Mouse (Mus musculus) spleen, postnatal 36 days (tissue): ENCODE results near the gene Ap1s3.
A peak's percentile ranks its signal among the peaks of the same experiment; 100 is the strongest.

Experiments used
- DNase-seq, 2 experiments: peaks; one replicate each; pipeline ENCODE4 v3.0.0; 2022; ENCODE audit warnings: low spot score in 2 of 2, mixed read lengths in 1 of 2

Ap1s3 gene

DNA sequence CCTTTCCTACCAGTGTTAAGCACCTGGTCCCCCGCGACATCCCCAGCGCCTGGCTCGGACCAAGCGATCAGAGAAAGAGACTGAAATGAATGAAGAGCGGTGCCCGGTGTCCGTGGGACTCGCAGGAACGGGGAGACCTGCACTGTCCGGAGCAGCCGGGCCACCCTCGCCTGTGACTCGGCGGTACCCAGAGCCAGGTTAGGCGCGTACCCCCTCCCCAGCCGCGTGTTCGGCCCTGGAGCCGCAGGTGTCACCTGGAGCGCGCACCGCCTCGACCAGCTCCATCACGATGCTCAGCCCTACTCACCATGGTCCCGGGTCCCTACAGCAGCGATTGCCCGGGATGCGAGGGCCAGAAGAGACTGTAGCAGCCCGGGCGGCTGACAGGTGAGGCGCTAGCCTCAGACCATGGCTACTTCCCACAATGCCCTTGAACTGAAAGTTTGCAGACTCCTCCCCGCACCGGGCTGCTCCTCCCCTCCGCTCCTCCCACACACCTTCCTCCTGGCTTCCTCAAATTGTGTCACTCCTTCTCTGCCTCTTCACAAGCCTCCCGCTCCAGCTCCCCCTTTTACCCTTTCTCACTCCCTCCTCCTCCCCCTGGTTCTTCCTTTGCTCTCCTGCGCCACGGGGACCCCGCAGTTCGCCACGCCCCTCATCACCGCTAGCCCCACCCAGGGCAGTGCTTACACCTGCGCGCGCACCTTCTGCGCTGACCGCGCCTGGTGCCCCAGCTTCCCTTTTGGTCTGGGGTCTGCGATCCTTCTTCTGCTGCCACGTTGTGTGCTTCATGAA is at the start of gene Ap1s3:
Gene Ap1s3, minus strand, starts transcription at position 430 of the 795 bp plus-strand sequence.
- peak; percentile 82 to 85 for DNase-seq

GRCm38 (mm10) chr1:79714152-79714923 is 42.6 kb upstream of the Ap1s3 start:
- DNase-seq: no peak

DNA sequence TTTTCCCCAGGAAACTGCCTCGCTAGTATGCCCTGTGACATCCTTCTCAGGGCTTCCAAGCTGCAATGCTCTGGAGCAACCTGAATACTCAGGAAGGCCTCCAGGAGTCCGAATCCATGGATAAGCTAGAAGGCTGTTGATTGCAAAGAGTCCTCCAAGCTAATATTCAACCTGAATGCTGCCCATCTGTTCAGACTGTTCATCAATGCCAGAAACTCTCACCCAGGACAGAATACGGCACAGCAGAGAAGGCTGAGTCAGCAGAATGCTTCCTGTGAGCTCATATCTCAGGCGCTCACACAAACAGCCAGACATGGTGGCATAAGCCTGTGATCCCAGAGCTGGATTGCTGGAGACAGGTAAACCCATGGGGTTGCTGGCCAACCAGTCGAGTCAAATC is 41.3 kb upstream of the Ap1s3 start:
- no peak for DNase-seq

- peak; percentile 32 to 34 for DNase-seq
These were observed 39.7 kb upstream of the Ap1s3 start for GRCm38 (mm10) chr1:79711147-79712126.

GRCm38 (mm10) chr1:79710678-79711077 is 38.9 kb upstream of the Ap1s3 start:
- DNase-seq: no peak

DNA sequence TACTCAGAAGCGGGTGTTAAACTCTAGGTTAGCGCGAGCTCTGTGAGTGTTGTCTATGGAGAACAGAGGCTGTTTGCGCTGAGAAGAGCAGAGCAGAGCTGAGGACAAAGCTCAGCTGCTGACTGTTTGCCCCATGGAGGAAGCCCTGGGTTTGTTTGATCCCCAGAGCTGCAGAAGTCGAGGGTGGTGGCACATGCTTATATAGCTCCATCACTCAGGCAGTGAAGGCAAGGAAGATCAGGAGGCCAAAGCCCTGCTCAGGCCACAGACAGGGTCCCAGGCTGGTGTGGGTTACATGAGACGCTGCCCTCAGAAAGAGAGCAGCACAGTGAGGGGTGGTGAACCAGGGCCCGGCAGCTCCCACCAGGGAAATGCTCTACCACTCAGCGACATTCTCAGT is 38.4 kb upstream of the Ap1s3 start:
- no peak for DNase-seq

- DNase-seq: no peak
These were observed 35.6 kb upstream of the Ap1s3 start for GRCm38 (mm10) chr1:79707383-79707782.

DNA sequence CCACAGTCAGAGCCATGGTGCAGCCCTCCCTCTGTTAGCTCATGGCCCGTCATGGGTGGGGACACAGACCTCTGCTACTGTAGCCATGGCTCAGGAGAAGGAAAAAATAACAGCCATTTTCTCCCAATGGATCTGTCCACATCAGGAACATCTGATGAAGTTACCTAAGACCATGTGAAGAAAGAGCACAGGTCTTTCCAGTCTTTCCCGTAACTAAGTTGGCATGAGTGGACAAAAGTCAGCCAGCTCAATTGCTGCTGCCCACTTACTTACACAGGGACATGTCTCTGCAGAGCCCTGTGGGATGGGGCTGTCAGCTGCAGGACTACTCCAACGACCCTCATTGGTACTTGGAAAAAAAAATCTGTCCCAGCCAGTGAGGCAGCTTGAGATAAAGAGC is 34.9 kb upstream of the Ap1s3 start:
- no peak for DNase-seq

DNA sequence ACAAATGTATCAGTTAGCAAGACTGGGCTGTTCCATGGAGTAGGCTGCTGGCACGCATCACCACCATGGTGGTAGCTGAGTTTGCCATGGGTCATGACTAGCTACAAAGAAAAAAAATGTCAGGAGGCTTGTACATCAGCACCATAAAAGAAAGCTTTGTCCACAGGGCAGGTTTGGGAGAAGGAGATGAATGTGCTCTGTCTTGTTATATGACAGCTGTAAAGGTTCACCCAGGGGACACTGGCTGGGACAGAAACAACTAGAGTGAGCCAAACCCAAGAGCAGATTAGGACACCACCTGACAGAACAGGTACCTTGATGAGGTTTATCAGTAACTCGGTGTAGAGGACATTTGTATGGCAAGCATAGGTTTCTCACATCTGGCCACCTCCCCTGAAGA is 32.9 kb upstream of the Ap1s3 start:
- no peak for DNase-seq

GRCm38 (mm10) chr1:79703520-79703919 is 31.7 kb upstream of the Ap1s3 start:
- DNase-seq: no peak

DNA sequence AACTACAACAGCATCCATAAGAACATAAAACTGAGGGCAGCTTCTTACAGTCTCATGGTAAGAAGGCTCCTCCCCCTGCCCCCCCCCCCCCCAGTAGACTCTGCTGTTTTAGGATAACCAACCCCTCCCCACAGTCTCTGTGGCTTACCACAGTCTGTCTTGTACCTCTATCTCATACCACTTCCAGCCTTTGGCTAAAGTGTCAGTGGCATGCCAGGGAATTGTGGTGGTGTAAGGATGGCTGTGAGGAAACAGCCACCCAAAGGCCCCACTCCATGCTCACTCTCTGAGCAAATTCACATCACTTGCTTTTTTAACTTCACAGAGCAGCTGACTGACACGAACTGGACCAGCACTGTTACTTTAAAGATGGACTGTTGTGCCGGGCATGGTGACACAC is 26.7 kb upstream of the Ap1s3 start:
- no peak for DNase-seq

DNA sequence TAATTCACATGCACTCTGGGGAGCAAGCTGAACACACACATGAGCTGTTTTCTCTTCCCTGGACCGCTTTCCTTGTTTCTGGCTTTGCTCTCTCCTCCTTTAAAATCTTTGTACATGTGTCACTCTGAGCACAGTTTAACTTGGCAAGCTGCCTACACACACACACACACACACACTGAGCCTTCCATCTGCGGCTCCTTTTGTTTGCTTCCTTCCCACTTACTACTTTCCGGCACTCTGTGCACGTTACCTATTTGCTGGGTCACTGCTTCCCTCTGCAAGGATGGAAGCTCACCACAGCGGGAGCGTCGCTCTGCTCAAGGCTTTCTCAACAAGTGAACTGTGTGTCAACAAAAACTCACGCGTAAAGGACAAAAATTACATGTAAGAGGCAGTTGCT is 25.6 kb upstream of the Ap1s3 start:
- DNase-seq: no peak

DNA sequence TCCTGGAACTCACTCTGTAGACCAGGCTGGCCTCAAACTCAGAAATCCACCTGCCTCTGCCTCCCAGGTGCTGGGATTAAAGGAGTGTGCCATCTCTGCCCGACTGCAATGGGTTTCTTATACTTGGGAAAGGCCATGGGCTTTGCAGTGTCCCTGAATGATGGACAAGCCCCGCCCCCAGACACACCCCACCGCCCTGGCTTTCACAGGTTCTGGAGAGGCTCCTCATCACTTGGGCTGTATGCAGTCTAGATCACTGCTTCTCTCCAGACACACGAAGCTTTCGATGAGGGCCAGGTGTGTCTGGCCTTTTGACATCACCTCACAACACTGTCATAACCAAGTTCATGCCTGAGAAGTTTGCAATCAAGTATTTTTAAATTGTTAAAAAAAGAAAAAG is 25.2 kb upstream of the Ap1s3 start:
- no peak for DNase-seq

DNA sequence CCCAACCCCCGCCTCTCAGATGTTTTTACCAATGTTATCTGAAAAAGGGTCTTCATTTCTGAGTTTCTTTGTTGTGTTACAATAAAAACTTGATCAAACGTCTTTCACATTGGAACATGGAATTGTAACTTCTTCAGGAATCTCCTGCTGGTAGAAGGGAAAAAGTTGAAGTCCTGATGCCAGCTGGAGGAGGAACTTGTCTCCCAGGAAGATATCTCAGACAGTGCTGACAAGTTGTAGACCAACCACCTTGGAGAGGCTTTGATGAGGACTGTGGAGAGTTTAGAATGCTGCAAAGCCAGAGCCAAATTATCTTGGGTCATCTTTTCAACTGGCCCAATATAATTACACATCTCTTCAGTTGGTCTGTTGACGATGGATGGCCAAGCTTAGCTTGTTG is 20.7 kb upstream of the Ap1s3 start:
- DNase-seq: no peak

- DNase-seq: no peak
These were observed 15.5 kb upstream of the Ap1s3 start for GRCm38 (mm10) chr1:79687254-79687653.

DNA sequence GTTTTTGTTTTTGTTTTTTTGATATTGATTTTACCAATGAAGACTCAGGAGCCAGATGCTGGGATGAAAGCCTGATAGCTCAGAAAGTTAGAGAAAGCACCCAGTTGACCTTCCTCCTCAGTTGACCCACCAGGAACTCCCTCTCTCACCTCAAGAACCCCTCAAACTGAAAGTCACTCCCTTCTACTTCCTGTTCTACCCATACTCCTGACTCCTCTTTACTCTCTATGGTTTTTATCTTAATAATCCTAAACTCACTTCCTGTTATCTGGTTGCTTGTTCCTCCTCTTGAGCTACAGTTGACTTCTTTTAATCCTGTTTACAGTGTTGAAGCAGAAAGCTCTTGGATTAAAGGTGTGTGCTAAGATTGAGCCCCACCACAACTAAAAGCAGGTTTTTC is 12.3 kb upstream of the Ap1s3 start:
- DNase-seq: no peak

DNA sequence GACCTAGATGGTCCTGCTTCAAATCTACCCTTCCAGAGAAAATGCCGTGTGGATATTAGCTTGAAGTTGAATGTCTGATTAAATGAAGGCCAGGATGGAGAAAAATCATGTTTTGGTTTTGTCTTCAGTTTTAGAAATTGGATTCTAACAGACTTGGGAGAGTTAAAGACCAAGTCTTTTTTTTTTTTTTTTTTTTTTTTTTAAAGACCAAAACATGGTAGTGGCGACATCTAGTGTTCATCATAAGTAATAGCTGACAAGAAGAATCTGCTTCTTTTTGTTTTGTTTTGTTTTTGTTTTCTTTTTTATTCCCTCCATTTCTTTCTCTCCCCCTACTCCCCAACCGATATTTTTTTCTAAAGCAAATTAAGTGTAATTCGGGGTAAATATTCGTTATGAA is 11.2 kb upstream of the Ap1s3 start:
- no peak for DNase-seq

DNA sequence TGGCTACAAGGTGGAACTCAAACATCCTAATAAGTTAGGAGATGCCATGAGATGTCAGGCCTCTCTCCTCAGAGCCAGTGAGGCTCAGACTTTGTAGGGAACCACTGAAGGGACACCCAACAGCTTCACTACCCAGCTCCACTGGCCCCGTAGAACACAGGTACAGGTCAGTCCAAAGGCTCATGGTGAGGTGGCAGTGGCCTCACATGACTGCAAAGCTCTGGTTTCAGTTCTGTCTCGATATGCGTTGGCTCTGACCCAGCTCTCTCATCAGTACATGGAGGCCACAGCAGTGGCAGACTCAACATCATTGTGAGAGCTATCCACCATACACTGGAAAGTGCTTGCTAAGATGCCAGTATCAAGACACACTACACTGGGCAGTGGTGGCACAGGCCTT is 9.0 kb upstream of the Ap1s3 start:
- DNase-seq: no peak

DNA sequence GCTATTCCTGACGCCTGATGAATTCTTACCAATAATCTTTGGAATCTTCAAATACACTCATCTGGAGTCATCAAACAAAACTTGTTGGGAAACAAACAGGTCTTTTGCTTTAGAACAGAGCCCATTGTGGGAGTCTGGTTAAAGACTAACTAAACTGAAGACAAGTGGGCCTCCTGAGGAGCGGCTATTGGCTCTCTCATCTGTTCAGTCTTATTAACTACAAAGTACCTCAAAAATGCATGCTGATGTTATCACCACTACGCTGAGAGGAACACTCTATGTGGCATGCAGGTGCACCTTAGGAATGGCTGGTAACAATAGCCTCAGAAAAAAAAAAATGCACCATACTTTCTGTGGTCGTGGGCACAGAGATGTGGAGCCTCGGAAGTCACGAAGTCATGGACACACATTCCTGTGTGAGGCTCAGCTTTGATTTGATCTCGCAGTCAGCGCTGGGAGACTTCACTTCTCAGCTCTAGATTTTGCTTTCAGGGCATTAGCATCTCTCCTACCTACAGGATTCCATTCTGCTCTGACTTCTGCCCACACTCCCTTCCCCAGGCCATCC is 6.4 kb upstream of the Ap1s3 start:
- DNase-seq: no peak

DNA sequence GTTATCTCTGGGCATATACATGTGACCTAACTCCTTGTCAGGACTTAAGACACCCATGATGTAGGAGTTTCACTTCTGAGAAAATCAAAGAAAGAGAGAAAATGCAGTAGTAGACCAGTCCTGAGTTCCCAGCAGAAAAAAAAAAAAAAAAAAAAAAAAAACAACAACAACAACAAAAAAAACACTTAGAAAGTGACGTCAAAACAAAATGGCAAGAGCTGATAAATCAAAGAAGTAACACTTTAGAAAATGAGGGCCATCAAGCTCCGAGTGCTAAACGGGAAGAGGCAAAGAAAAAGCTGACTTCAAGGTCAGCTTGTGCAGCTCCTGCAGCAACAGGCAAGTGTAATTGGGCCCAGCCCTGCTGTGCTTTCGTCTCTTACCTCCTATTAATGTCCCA is 3.9 kb upstream of the Ap1s3 start:
- no peak for DNase-seq

DNA sequence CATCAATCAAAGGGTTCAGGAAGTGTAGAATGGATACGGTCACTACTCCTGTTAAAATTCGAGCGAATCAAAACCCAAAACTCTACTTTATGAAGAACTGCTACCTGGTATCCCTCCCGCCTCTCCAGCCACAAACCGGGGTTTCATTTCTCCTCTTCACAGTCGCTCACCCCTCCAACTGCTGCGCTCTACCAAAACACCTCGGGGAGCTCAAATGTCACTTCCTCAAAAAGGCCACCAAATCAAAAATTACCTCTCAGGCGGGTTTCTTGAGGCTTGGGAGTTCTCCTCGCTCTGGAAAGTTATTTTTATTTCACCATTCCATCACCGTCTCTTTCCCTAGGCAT is 603 bp downstream of the Ap1s3 start:
- DNase-seq: peak; percentile 76 to 80
